Mouse (Mus musculus) liver, embryonic 14.5 days (tissue): ENCODE measurements around the gene Shoc2. TPM values are rescaled to one million over a fixed set of nuclear protein-coding genes. Genes with fewer than 3 reads are reported as not detected.
A peak's percentile ranks its signal among the peaks of the same experiment; 100 is the strongest.

Experiments used
- ATAC-seq: fragments of 200-750 bp; cut with Nextera tagmentation; 2 replicates; pipeline ENCODE4 v1.8.0; 2017; ENCODE audit warnings: moderate number of reproducible peaks, mild to moderate bottlenecking, moderate library complexity; ENCODE audit not compliant: insufficient read depth
- DNase-seq, 3 experiments: peaks; one replicate each; pipeline ENCODE4 v3.0.0-alpha.2; 2012 to 2013; ENCODE audit warnings: low read depth in 3 of 3, low spot score in 3 of 3
- H3K27ac ChIP-seq: fragments of 300-500 bp; sonication (generic); 2 replicates; pipeline ENCODE4 v1.5.1; 2014; ENCODE audit warnings: moderate library complexity, mild to moderate bottlenecking, control low read depth, inconsistent platforms
- H3K27me3 ChIP-seq: fragments of 300-500 bp; sonication (generic); 2 replicates; pipeline ENCODE4 v1.6.1; 2014; ENCODE audit warnings: mild to moderate bottlenecking, low read length, moderate library complexity; ENCODE audit not compliant: control insufficient read depth, insufficient read depth
- H3K36me3 ChIP-seq: fragments of 300-500 bp; sonication (generic); replicated peaks from 2 replicates; pipeline ENCODE4 v1.6.1; 2014; ENCODE audit warnings: low read depth; ENCODE audit not compliant: control insufficient read depth, insufficient read depth
- H3K4me1 ChIP-seq, 2 experiments: fragments of 200-500 bp in 1 of 2; fragments of 300-500 bp in 1 of 2; sonication (generic) in 1 of 2; replicated peaks; 2 replicates each; pipeline ENCODE4 v1.6.1; 2012 to 2014; ENCODE audit warnings: antibody characterized with exemption in 1 of 2, inconsistent platforms in 1 of 2, low read length in 1 of 2; ENCODE audit not compliant: control insufficient read depth in 2 of 2, insufficient read depth in 2 of 2
- H3K4me2 ChIP-seq: fragments of 300-500 bp; sonication (generic); 2 replicates; pipeline ENCODE4 v1.6.1; 2014; ENCODE audit warnings: low read depth, mild to moderate bottlenecking, control low read depth, moderate library complexity
- H3K4me3 ChIP-seq, 2 experiments: fragments of 200-500 bp in 1 of 2; fragments of 300-500 bp in 1 of 2; sonication (generic) in 1 of 2; 2 replicates each; pipeline ENCODE4 v1.5.1; 2012 to 2014; ENCODE audit warnings: low read depth in 2 of 2, low read length in 2 of 2, mild to moderate bottlenecking in 2 of 2, control low read depth in 1 of 2, inconsistent platforms in 1 of 2, moderate library complexity in 1 of 2; ENCODE audit not compliant: insufficient read depth in 1 of 2
- H3K9ac ChIP-seq: fragments of 300-500 bp; sonication (generic); replicated peaks from 2 replicates; pipeline ENCODE4 v1.6.1; 2014; ENCODE audit warnings: mild to moderate bottlenecking, control low read depth, moderate library complexity
- H3K9me3 ChIP-seq: fragments of 300-500 bp; sonication (generic); 2 replicates; pipeline ENCODE4 v1.6.1; 2016; ENCODE audit warnings: low read length, mixed read lengths; ENCODE audit not compliant: control insufficient read depth
- CTCF ChIP-seq: IDR thresholded peaks from 2 replicates; pipeline ENCODE4 v1.5.1; 2016; ENCODE audit warnings: antibody characterized with exemption, low read depth, control low read depth
- EP300 ChIP-seq: IDR thresholded peaks from 2 replicates; pipeline ENCODE4 v1.6.1; 2016; ENCODE audit warnings: antibody characterized with exemption, low read depth
- WGBS: fragments of 180-500 bp; shearing (Covaris S2); extraction: QIAGEN DNeasy Blood & Tissue Kit; methylation state at CpG from one replicate; pipeline ENCODE4 v1.1.7; 2014; ENCODE audit not compliant: insufficient replicate concordance; 5-methylcytosine and 5-hydroxymethylcytosine counted together
- polyA plus RNA-seq, 2 experiments: library from polyadenylated mRNA; depleted of rRNA in 1 of 2; stranded (reverse) in 1 of 2; unstranded in 1 of 2; fragments of >200 nt; fragmentation: Nextera tagmentation in 1 of 2; extraction: Ambion mirVana in 1 of 2; gene quantifications; 2 replicates each; pipeline versions ENCODE4 v1.2.1 to v1.2.3; 2012 to 2014

Gene Shoc2
- polyA plus RNA-seq, 2 experiments = 9.8 to 18.9 TPM

- H3K4me2 ChIP-seq = peak overlapping the region; percentile 30
- peaks cover 71% of the 10 kb centered on the region for H3K27me3 ChIP-seq
- TF ChIP-seq EP300 (no peak), CTCF (no peak)
- H3K9me3 ChIP-seq = no peaks in the 10 kb centered on the region
- H3K9ac ChIP-seq = no peak overlapping the region
- no peak for DNase-seq
- no peak for ATAC-seq
- H3K27ac ChIP-seq = no peak overlapping the region
- H3K36me3 ChIP-seq = no peaks in the 10 kb centered on the region
- H3K4me3 ChIP-seq = peak overlapping the region in 1 of 2 experiments; percentile 25; a peak in 2 of 4 replicates
- H3K4me1 ChIP-seq = no peaks in the 10 kb centered on the region; a peak in 1 of 4 replicates
- 3% methylated on average over 50 of the region's 55 CpGs for WGBS
These were observed 102.0 kb downstream of the Shoc2 start for GRCm38 (mm10) chr19:54045931-54046683.

DNA sequence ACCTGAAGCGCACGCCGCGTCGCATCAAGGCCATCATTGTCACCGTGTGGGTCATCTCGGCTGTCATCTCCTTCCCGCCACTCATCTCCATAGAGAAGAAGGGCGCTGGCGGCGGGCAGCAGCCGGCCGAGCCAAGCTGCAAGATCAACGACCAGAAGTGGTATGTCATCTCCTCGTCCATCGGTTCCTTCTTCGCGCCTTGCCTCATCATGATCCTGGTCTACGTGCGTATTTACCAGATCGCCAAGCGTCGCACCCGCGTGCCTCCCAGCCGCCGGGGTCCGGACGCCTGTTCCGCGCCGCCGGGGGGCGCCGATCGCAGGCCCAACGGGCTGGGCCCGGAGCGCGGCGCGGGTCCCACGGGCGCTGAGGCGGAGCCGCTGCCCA lies 102.6 kb downstream of the Shoc2 start:
- H3K9me3 ChIP-seq = no peaks in the 10 kb centered on the region
- no peak for ATAC-seq
- no peak for TF ChIP-seq CTCF
- no peak for TF ChIP-seq EP300
- peak overlapping the region in 1 of 2 experiments; percentile 23; a peak in 2 of 4 replicates for H3K4me3 ChIP-seq
- H3K36me3 ChIP-seq = no peaks in the 10 kb centered on the region
- no peaks in the 10 kb centered on the region for H3K4me1 ChIP-seq
- H3K27me3 ChIP-seq = peaks cover 71% of the 10 kb centered on the region
- peak overlapping the region; percentile 48 for H3K4me2 ChIP-seq
- no peak overlapping the region for H3K9ac ChIP-seq
- under 1% methylated on average over 46 of the region's 46 CpGs for WGBS
- no peak for DNase-seq
- no peak overlapping the region for H3K27ac ChIP-seq

- Histone ChIP-seq H3K4me2 (peak overlapping the region; percentile 48), H3K27ac (no peak overlapping the region), H3K4me1 (no peaks in the 10 kb centered on the region), H3K9me3 (no peaks in the 10 kb centered on the region), H3K27me3 (peaks cover 69% of the 10 kb centered on the region), H3K9ac (no peak overlapping the region), H3K4me3 (peak overlapping the region in 1 of 2 experiments; percentile 23; a peak in 2 of 4 replicates), H3K36me3 (no peaks in the 10 kb centered on the region)
- no peak for TF ChIP-seq EP300
- no peak for TF ChIP-seq CTCF
- ATAC-seq (no peak), DNase-seq (no peak)
- WGBS = 1% methylated on average over 27 of the region's 27 CpGs
These were observed 103.4 kb downstream of the Shoc2 start for GRCm38 (mm10) chr19:54047386-54048050.

- Histone ChIP-seq H3K27ac (no peak overlapping the region), H3K9me3 (no peaks in the 10 kb centered on the region), H3K27me3 (peaks cover 63% of the 10 kb centered on the region), H3K36me3 (no peaks in the 10 kb centered on the region), H3K4me2 (no peak overlapping the region), H3K9ac (no peak overlapping the region), H3K4me3 (no peak overlapping the region), H3K4me1 (no peaks in the 10 kb centered on the region)
- WGBS = 4% methylated on average over 13 of the region's 13 CpGs
- DNase-seq = no peak
- TF ChIP-seq EP300 = no peak
- TF ChIP-seq CTCF = no peak
- ATAC-seq = no peak
These were observed 104.2 kb downstream of the Shoc2 start for GRCm38 (mm10) chr19:54048161-54048885.

DNA sequence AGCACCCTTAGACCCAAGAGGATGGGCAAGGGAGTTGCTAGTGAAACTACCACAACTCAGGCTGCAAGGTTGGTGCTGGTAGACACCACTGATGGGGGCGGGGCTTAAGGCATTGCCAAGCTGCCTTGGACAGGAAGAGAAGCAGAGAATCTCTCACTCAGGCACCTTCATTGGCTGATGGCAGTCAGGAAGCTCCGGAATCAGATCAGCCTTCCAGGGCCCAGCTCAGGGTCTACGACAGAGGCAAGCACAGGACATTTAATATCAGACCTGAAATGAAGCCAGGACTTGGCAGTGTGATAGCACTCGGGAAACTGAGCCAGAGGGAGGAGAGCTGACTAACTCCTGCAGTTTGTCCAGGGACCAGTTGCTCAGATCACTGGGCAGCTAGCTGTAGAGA lies 107.5 kb downstream of the Shoc2 start:
- no peak for TF ChIP-seq CTCF
- no peak for ATAC-seq
- H3K27ac ChIP-seq = no peak overlapping the region
- H3K9ac ChIP-seq = no peak overlapping the region
- no peak overlapping the region for H3K4me2 ChIP-seq
- H3K36me3 ChIP-seq = no peaks in the 10 kb centered on the region
- DNase-seq = no peak
- WGBS = 40% methylated on average over 4 of the region's 4 CpGs
- H3K4me3 ChIP-seq = no peak overlapping the region
- H3K27me3 ChIP-seq = peaks cover 31% of the 10 kb centered on the region
- no peaks in the 10 kb centered on the region for H3K9me3 ChIP-seq
- no peaks in the 10 kb centered on the region for H3K4me1 ChIP-seq
